Mouse (Mus musculus): ENCODE data around the gene Zfp114. TPM values are rescaled to one million over a fixed set of nuclear protein-coding genes. Genes with fewer than 3 reads are reported as not detected.

Zfp114 gene
- 5.0 and 5.9 TPM in 2 replicates for polyA plus RNA-seq (2015; fragmentation: Nextera tagmentation; extraction: Ambion mirVana)

GRCm38 (mm10) chr7:24174618-24175336 lies at the start of gene Zfp114:
Zfp114 (plus strand) TSS chr7:24175060.
- H3K27me3 ChIP-seq: no peaks in the 10 kb centered on the region
- peaks cover 7% of the 10 kb centered on the region for H3K4me1 ChIP-seq (replicated peaks)
- peak within 1 kb of the TSS; percentile 75 for H3K27ac ChIP-seq
- H3K9ac ChIP-seq: peak within 1 kb of the TSS; percentile 75
- peak within 1 kb of the TSS; percentile 58 for H3K4me3 ChIP-seq
- H3K4me2 ChIP-seq: peak within 1 kb of the TSS; percentile 54
- H3K36me3 ChIP-seq: no peaks in the 10 kb centered on the region
- H3K9me3 ChIP-seq: no peaks in the 10 kb centered on the region
- 13% methylated on average over 23 of the region's 23 CpGs for WGBS
- peak; percentile 90 for ATAC-seq (ENCODE audit: low FRiP score)

- Histone ChIP-seq H3K9me3 (no peaks in the 10 kb centered on the region), H3K4me3 (peak overlapping the region; percentile 73), H3K36me3 (peaks cover 27% of the 10 kb centered on the region), H3K4me2 (peak overlapping the region; percentile 73), H3K27ac (peak overlapping the region; percentile 73), H3K4me1 (replicated peaks) (peaks cover 27% of the 10 kb centered on the region), H3K27me3 (no peaks in the 10 kb centered on the region), H3K9ac (peak overlapping the region; percentile 86)
- 19% methylated on average over 6 of the region's 6 CpGs for WGBS
- peak; percentile 77 for ATAC-seq (ENCODE audit: low FRiP score)
These were observed 41.4 kb upstream of the Zfp114 start for GRCm38 (mm10) chr7:24133425-24133995.

GRCm38 (mm10) chr7:24133996-24134828 lies 40.6 kb upstream of the Zfp114 start, which contains the start of gene Zfp235:
Zfp235 (plus strand) TSS chr7:24134169.
- peak; percentile 93 for ATAC-seq (ENCODE audit: low FRiP score)
- Histone ChIP-seq H3K9ac (peak within 1 kb of the TSS; percentile 86), H3K9me3 (no peaks in the 10 kb centered on the region), H3K4me2 (peak within 1 kb of the TSS; percentile 73), H3K4me3 (peak within 1 kb of the TSS; percentile 73), H3K4me1 (replicated peaks) (peaks cover 27% of the 10 kb centered on the region), H3K27me3 (no peaks in the 10 kb centered on the region), H3K36me3 (peaks cover 34% of the 10 kb centered on the region), H3K27ac (peak within 1 kb of the TSS; percentile 75)
- WGBS: 3% methylated on average over 32 of the region's 32 CpGs

GRCm38 (mm10) chr7:24142566-24142965 lies 32.3 kb upstream of the Zfp114 start:
- H3K4me2 ChIP-seq: no peak overlapping the region
- peaks cover 57% of the 10 kb centered on the region for H3K36me3 ChIP-seq
- H3K9me3 ChIP-seq: peaks cover 10% of the 10 kb centered on the region
- 95% methylated on average over 6 of the region's 6 CpGs for WGBS
- H3K9ac ChIP-seq: no peak overlapping the region
- H3K4me1 ChIP-seq (replicated peaks): no peaks in the 10 kb centered on the region
- no peak overlapping the region for H3K4me3 ChIP-seq
- no peak overlapping the region for H3K27ac ChIP-seq
- H3K27me3 ChIP-seq: no peaks in the 10 kb centered on the region
- no peak for ATAC-seq (ENCODE audit: low FRiP score)

- H3K27ac ChIP-seq: no peak overlapping the region
- H3K9me3 ChIP-seq: no peaks in the 10 kb centered on the region
- no peak overlapping the region for H3K9ac ChIP-seq
- no peak for ATAC-seq (ENCODE audit: low FRiP score)
- no peak overlapping the region for H3K4me3 ChIP-seq
- H3K4me1 ChIP-seq (replicated peaks): no peaks in the 10 kb centered on the region
- no peak overlapping the region for H3K4me2 ChIP-seq
- no peaks in the 10 kb centered on the region for H3K36me3 ChIP-seq
- 7% methylated on average over 1 of the region's 1 CpGs for WGBS
- H3K27me3 ChIP-seq: no peaks in the 10 kb centered on the region
These were observed 21.6 kb upstream of the Zfp114 start for GRCm38 (mm10) chr7:24153272-24153671.

- WGBS: 66% methylated on average over 4 of the region's 4 CpGs
These were observed 2.7 kb upstream of the Zfp114 start for GRCm38 (mm10) chr7:24172191-24172590.

GRCm38 (mm10) chr7:24175337-24175711 lies 464 bp downstream of the Zfp114 start:
- Histone ChIP-seq H3K9me3 (no peaks in the 10 kb centered on the region), H3K4me3 (peak overlapping the region; percentile 58), H3K4me1 (replicated peaks) (peaks cover 7% of the 10 kb centered on the region), H3K4me2 (peak overlapping the region; percentile 54), H3K36me3 (no peaks in the 10 kb centered on the region), H3K9ac (peak overlapping the region; percentile 75; the same call in 1 of the 2 replicates), H3K27ac (no peak overlapping the region), H3K27me3 (no peaks in the 10 kb centered on the region)
- ATAC-seq (ENCODE audit: low FRiP score): 0 out of 2 replicates have a peak, but pooled peaks have one; percentile 34
- 58% methylated on average over 6 of the region's 6 CpGs for WGBS

More at GRCm38 (mm10) chr7:24172191-24172590, 2.7 kb upstream of the Zfp114 start:
- no peak overlapping the region for H3K4me3 ChIP-seq
- H3K4me2 ChIP-seq: no peak overlapping the region
- peaks cover 7% of the 10 kb centered on the region for H3K4me1 ChIP-seq (replicated peaks)
- no peaks in the 10 kb centered on the region for H3K36me3 ChIP-seq
- H3K27me3 ChIP-seq: no peaks in the 10 kb centered on the region
- H3K9ac ChIP-seq: no peak overlapping the region
- no peaks in the 10 kb centered on the region for H3K9me3 ChIP-seq
- H3K27ac ChIP-seq: no peak overlapping the region
- ATAC-seq (ENCODE audit: low FRiP score): no peak

DNA sequence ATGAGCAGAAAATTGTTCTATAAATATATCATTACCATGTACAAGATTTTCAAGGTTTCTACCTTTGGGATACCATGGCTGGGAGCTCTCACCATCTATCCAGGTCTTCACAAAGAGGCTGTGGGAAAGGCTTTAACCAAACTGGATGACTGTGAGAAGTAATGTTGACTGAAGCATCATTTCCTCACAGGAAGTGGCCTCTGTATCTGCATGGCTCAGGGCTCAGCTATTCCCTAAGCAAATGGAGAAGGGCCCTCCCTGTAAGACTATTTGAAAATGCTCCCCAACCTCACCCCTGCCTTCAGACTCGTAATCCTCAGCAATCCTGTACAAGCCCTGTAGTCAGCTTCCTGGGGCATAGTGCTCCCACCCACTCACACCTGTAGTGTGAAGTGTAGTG lies 12.8 kb downstream of the Zfp114 start:
- Histone ChIP-seq H3K4me3 (no peak overlapping the region), H3K4me2 (no peak overlapping the region), H3K27ac (no peak overlapping the region), H3K27me3 (no peaks in the 10 kb centered on the region), H3K9ac (no peak overlapping the region), H3K36me3 (no peaks in the 10 kb centered on the region), H3K4me1 (replicated peaks) (no peaks in the 10 kb centered on the region), H3K9me3 (no peaks in the 10 kb centered on the region)
- WGBS: 79% methylated on average over 1 of the region's 1 CpGs
- ATAC-seq (ENCODE audit: low FRiP score): no peak

- no peaks in the 10 kb centered on the region for H3K4me1 ChIP-seq (replicated peaks)
- 0 out of 2 replicates have a peak, but pooled peaks cover 3% of the 10 kb centered on the region for H3K9me3 ChIP-seq
- no peak overlapping the region for H3K27ac ChIP-seq
- no peak overlapping the region for H3K9ac ChIP-seq
- WGBS: 74% methylated on average over 4 of the region's 4 CpGs
- peaks cover 10% of the 10 kb centered on the region for H3K36me3 ChIP-seq
- H3K4me3 ChIP-seq: no peak overlapping the region
- H3K4me2 ChIP-seq: no peak overlapping the region
- no peak for ATAC-seq (ENCODE audit: low FRiP score)
- H3K27me3 ChIP-seq: no peaks in the 10 kb centered on the region
These were observed 14.2 kb downstream of the Zfp114 start for GRCm38 (mm10) chr7:24188901-24189570.

GRCm38 (mm10) chr7:24189571-24189944 lies 14.7 kb downstream of the Zfp114 start:
- Histone ChIP-seq H3K9me3 (0 out of 2 replicates have a peak, but pooled peaks cover 3% of the 10 kb centered on the region), H3K9ac (no peak overlapping the region), H3K4me2 (no peak overlapping the region), H3K36me3 (peaks cover 16% of the 10 kb centered on the region), H3K4me1 (replicated peaks) (no peaks in the 10 kb centered on the region), H3K27me3 (no peaks in the 10 kb centered on the region), H3K27ac (no peak overlapping the region), H3K4me3 (no peak overlapping the region)
- 86% methylated on average over 5 of the region's 5 CpGs for WGBS
- no peak for ATAC-seq (ENCODE audit: low FRiP score)

GRCm38 (mm10) chr7:24191361-24191760 lies 16.5 kb downstream of the Zfp114 start:
- peaks cover 23% of the 10 kb centered on the region for H3K36me3 ChIP-seq
- no peaks in the 10 kb centered on the region for H3K4me1 ChIP-seq (replicated peaks)
- no peaks in the 10 kb centered on the region for H3K27me3 ChIP-seq
- ATAC-seq (ENCODE audit: low FRiP score): no peak
- no peak overlapping the region for H3K4me3 ChIP-seq
- no peak overlapping the region for H3K27ac ChIP-seq
- 0 out of 2 replicates have a peak, but pooled peaks cover 3% of the 10 kb centered on the region for H3K9me3 ChIP-seq
- no peak overlapping the region for H3K9ac ChIP-seq
- no peak overlapping the region for H3K4me2 ChIP-seq
- 96% methylated on average over 2 of the region's 2 CpGs for WGBS

DNA sequence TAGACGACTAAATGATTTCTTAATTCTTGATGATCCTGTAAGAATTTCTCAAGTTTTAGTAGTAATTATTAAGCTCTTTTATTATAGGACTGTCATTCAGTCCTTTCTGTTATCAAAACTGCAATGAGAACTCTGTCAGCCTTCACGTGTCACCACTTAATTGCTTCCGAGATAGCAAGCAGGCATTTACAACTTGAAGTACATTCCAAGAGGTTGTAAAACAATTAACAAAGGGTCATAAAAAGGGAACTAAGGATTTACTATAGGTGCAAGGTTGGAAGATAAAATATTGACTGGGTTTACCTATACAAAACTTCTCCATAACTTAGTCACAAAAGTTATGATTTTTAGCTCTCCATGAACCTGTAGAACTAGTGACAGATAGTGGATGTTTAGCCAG lies 18.3 kb downstream of the Zfp114 start:
- no peak overlapping the region for H3K27ac ChIP-seq
- no peaks in the 10 kb centered on the region for H3K4me1 ChIP-seq (replicated peaks)
- ATAC-seq (ENCODE audit: low FRiP score): no peak
- 0 out of 2 replicates have a peak, but pooled peaks cover 6% of the 10 kb centered on the region for H3K9me3 ChIP-seq
- no peak overlapping the region for H3K4me3 ChIP-seq
- H3K9ac ChIP-seq: no peak overlapping the region
- H3K36me3 ChIP-seq: peaks cover 36% of the 10 kb centered on the region
- no peaks in the 10 kb centered on the region for H3K27me3 ChIP-seq
- WGBS: 85% methylated on average over 3 of the region's 3 CpGs
- H3K4me2 ChIP-seq: no peak overlapping the region
